Mouse (Mus musculus) frontal cortex, postnatal 10 days (tissue): Measurements from ENCODE around the gene Cab39l.

Experiments
- DNase-seq, 2 experiments: peaks; one replicate each; pipeline ENCODE4 v3.0.0; 2022; ENCODE audit warnings: low spot score in 2 of 2, mixed read lengths in 1 of 2

Cab39l gene

GRCm38 (mm10) chr14:59627823-59628222, 187.1 kb downstream of the Cab39l start:
- peak in 1 of 2 experiments; percentile 38 for DNase-seq

- no peak for DNase-seq
Observed at GRCm38 (mm10) chr14:59629308-59629707, 188.5 kb downstream of the Cab39l start.

GRCm38 (mm10) chr14:59630096-59630495, 189.3 kb downstream of the Cab39l start:
- no peak for DNase-seq

DNA sequence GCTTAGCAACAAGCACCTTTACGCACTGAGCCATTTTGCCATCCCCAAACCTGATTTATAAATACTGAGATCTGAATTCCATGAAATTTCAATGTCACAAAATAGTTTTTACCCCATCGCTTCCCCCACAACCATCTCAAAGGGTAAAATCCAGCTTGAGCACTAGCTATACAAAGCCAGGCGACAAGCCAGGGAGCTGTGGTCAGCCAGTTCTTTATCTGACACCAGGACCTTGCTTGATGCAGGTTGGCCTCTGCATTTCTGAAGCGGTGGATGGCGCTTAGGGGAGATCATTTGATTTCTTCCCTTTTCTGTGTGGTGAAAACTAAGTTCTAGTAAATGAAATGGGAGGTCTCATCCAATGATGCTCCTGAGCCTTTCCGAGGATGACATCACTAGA, 191.3 kb downstream of the Cab39l start:
- no peak for DNase-seq

- no peak for DNase-seq
Observed at GRCm38 (mm10) chr14:59633295-59633898, 192.6 kb downstream of the Cab39l start.

- no peak for DNase-seq
Observed at GRCm38 (mm10) chr14:59633988-59634387, 193.2 kb downstream of the Cab39l start.
